Mouse (Mus musculus) ES-Bruce4 (cell line): Measurements from ENCODE around the gene Tceal3. TPM values are rescaled to one million over a fixed set of nuclear protein-coding genes. Genes with fewer than 3 reads are reported as not detected.
"Not testable (repeated sequence)": the region's sequence is repeated elsewhere in the genome, so short reads cannot be mapped to it uniquely, and the experiment has no call there.

Experiments
- H3K27ac ChIP-seq: 2 replicates; pipeline ENCODE4 v1.5.1; 2012; ENCODE audit warnings: low read length, inconsistent platforms; ENCODE audit not compliant: insufficient read depth
- H3K27me3 ChIP-seq: 2 replicates; pipeline ENCODE4 v1.6.1; 2012; ENCODE audit warnings: mild to moderate bottlenecking, low read length, inconsistent platforms; ENCODE audit not compliant: control insufficient read depth, poor library complexity, insufficient read depth, severe bottlenecking
- H3K36me3 ChIP-seq: 2 replicates; pipeline ENCODE4 v1.6.1; 2012; ENCODE audit warnings: inconsistent platforms, mild to moderate bottlenecking, low read length, moderate library complexity; ENCODE audit not compliant: control insufficient read depth, poor library complexity, insufficient read depth, severe bottlenecking
- H3K4me1 ChIP-seq: one replicate; pipeline ENCODE4 v1.8.1; 2011; ENCODE audit warnings: low read length; ENCODE audit not compliant: control insufficient read depth, insufficient read depth
- H3K4me3 ChIP-seq: 2 replicates; pipeline ENCODE4 v1.5.1; 2011; ENCODE audit warnings: low read depth, mild to moderate bottlenecking, low read length
- H3K9ac ChIP-seq: 2 replicates; pipeline ENCODE4 v1.6.1; 2012; ENCODE audit warnings: low read depth, mild to moderate bottlenecking, inconsistent platforms; ENCODE audit not compliant: poor library complexity, severe bottlenecking
- H3K9me3 ChIP-seq: replicated peaks from 2 replicates; pipeline ENCODE4 v1.6.1; 2012; ENCODE audit warnings: mild to moderate bottlenecking, low read length, inconsistent platforms; ENCODE audit not compliant: control insufficient read depth, poor library complexity, insufficient read depth, severe bottlenecking
- CTCF ChIP-seq: IDR thresholded peaks from one replicate; pipeline ENCODE4 v1.8.1; 2011; ENCODE audit warnings: low read depth, low read length
- EP300 ChIP-seq: IDR thresholded peaks from 2 replicates; pipeline ENCODE4 v1.6.1; 2011; ENCODE audit warnings: low read depth, low read length; ENCODE audit not compliant: insufficient read depth
- POLR2A ChIP-seq: IDR thresholded peaks from one replicate; pipeline ENCODE4 v1.8.1; 2011; ENCODE audit warnings: low read length; ENCODE audit not compliant: insufficient read depth
- polyA plus RNA-seq: library from polyadenylated mRNA; stranded (reverse); fragments of >200 nt; gene quantifications from 2 replicates; pipeline ENCODE4 v1.2.4, GENCODE M21; 2011; ENCODE audit warnings: low read depth; ENCODE audit not compliant: missing spikeins, insufficient read depth, insufficient read length

Tceal3 gene
- polyA plus RNA-seq, 1 experiment, result not detected

DNA sequence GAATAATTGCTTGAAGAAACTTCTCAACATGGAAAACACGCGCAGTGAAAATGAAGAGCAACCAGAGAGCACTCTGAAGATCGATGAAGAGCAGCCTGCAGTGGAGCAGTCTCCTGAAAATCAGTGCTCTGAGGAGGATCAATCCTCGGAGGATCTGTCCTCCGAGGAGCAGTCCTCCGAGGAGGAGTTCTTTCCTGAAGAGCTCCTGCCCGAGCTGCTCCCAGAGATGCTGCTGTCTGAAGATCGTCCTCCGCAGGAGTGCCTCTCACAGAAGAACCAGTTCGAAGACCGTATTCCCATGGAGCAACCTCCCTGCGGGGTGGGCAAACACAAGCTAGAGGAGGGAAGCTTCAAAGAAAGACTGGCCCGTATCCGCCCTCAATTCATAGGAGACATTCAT lies 118.1 kb downstream of the Tceal3 start:
- TF ChIP-seq CTCF (no peak), POLR2A (no peak), EP300 (no peak)
- Histone ChIP-seq H3K27me3 (no peaks in the 10 kb centered on the region), H3K4me3 (peak overlapping the region; percentile 92), H3K36me3 (no peaks in the 10 kb centered on the region), H3K4me1 (no peaks in the 10 kb centered on the region), H3K27ac (no peak overlapping the region), H3K9me3 (no peaks in the 10 kb centered on the region), H3K9ac (peak overlapping the region; percentile 40; the same call in 1 of the 2 replicates)

GRCm38 (mm10) chrX:136714742-136715474 lies 124.3 kb downstream of the Tceal3 start:
- not testable (repeated sequence) for H3K9ac ChIP-seq, H3K27me3 ChIP-seq, H3K36me3 ChIP-seq, H3K4me3 ChIP-seq, H3K4me1 ChIP-seq, H3K9me3 ChIP-seq, H3K27ac ChIP-seq

Other genes starting within 250 kb of the Tceal3 start
- gene Kir3dl1, start 72.8 kb upstream of the Tceal3 start, polyA plus RNA-seq, result not detected in 2 replicates
- not detected in 2 replicates for gene Kir3dl2, start 46.8 kb upstream of the Tceal3 start, polyA plus RNA-seq
- 2.4 and 3.1 TPM in 2 replicates for gene Tceal1, start 117.1 kb downstream of the Tceal3 start, polyA plus RNA-seq
- 791 and 797 TPM in 2 replicates for gene Morf4l2, start 152.8 kb downstream of the Tceal3 start, polyA plus RNA-seq
- gene Glra4, start 189.3 kb downstream of the Tceal3 start, polyA plus RNA-seq, result not detected in 2 replicates
- 4.0 and 7.5 TPM in 2 replicates for gene Plp1, start 231.8 kb downstream of the Tceal3 start, polyA plus RNA-seq